Mouse (Mus musculus) cerebellum, adult 2 months (tissue): ENCODE results near the gene Efna3. TPM values are rescaled to one million over a fixed set of nuclear protein-coding genes. Genes with fewer than 3 reads are reported as not detected.

Source experiments
- DNase-seq, 2 experiments: peaks; one replicate each; pipeline ENCODE4 v3.0.0; 2021
- H3K27ac ChIP-seq: fragments of 200-500 bp; 2 replicates; pipeline ENCODE4 v1.5.1; 2012; ENCODE audit warnings: low read length, control low read depth, inconsistent platforms; ENCODE audit not compliant: insufficient read depth
- H3K27me3 ChIP-seq: fragments of 200-500 bp; 2 replicates; pipeline ENCODE4 v1.6.1; 2012; ENCODE audit warnings: inconsistent platforms, mild to moderate bottlenecking, low read length, moderate library complexity; ENCODE audit not compliant: control insufficient read depth, insufficient read depth
- H3K4me1 ChIP-seq: fragments of 200-500 bp; 2 replicates; pipeline ENCODE4 v1.6.1; 2011; ENCODE audit warnings: low read length; ENCODE audit not compliant: control insufficient read depth, insufficient read depth
- H3K4me3 ChIP-seq: fragments of 200-500 bp; replicated peaks from 2 replicates; pipeline ENCODE3; 2011; ENCODE audit warnings: mild to moderate bottlenecking, low read depth, low read length, control low read depth; ENCODE audit not compliant: insufficient read depth
- CTCF ChIP-seq: fragments of 200-500 bp; IDR thresholded peaks from 2 replicates; pipeline ENCODE4 v1.5.1; 2011; ENCODE audit warnings: low read depth, mild to moderate bottlenecking, control low read depth, low read length, moderate library complexity, borderline replicate concordance; ENCODE audit not compliant: insufficient read depth
- POLR2A ChIP-seq: fragments of 200-500 bp; IDR thresholded peaks from 2 replicates; pipeline ENCODE4 v1.6.1; 2011; ENCODE audit warnings: low read length, control low read depth, borderline replicate concordance; ENCODE audit not compliant: insufficient read depth
- WGBS: fragments of 180-500 bp; shearing (Covaris S2); methylation state at CpG from one replicate; pipeline ENCODE4 v1.1.7; 2018; 5-methylcytosine and 5-hydroxymethylcytosine counted together
- polyA plus RNA-seq: library from polyadenylated mRNA; depleted of rRNA; stranded (reverse); fragments of >200 nt; gene quantifications from 2 replicates; pipeline ENCODE4 v1.2.3, GENCODE M21; 2012

Gene Efna3
- polyA plus RNA-seq, 1 experiment: 37.0 TPM

DNA sequence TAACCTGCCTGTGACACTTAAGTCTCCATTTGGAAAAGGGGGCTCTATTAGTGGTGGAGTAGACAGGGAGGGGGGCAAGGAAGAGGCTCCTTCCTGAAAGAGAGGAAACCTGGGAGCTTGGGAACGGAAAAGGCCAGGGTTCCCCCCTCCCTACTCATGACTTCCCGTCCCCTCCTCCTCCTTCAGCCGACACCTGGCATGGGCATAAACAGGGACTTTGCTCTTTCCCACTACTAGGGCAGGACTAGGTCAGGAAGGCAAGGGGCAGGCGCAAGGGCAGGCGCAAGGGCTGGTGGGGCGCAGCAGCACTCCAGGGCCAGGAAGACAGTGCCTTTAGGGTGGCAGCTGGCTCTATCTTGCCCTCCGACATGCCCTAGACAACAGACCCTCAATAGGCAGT lies 44.7 kb downstream of the Efna3 start:
- peak; percentile 29 to 34 for DNase-seq
- Histone ChIP-seq H3K27ac (peak overlapping the region; percentile 46; the same call in 1 of the 2 replicates), H3K27me3 (no peaks in the 10 kb centered on the region), H3K4me1 (peaks cover 8% of the 10 kb centered on the region), H3K4me3 (peak overlapping the region; percentile 92)
- TF ChIP-seq POLR2A (no peak), CTCF (no peak)
- WGBS: 44% methylated on average over 7 of the region's 7 CpGs

DNA sequence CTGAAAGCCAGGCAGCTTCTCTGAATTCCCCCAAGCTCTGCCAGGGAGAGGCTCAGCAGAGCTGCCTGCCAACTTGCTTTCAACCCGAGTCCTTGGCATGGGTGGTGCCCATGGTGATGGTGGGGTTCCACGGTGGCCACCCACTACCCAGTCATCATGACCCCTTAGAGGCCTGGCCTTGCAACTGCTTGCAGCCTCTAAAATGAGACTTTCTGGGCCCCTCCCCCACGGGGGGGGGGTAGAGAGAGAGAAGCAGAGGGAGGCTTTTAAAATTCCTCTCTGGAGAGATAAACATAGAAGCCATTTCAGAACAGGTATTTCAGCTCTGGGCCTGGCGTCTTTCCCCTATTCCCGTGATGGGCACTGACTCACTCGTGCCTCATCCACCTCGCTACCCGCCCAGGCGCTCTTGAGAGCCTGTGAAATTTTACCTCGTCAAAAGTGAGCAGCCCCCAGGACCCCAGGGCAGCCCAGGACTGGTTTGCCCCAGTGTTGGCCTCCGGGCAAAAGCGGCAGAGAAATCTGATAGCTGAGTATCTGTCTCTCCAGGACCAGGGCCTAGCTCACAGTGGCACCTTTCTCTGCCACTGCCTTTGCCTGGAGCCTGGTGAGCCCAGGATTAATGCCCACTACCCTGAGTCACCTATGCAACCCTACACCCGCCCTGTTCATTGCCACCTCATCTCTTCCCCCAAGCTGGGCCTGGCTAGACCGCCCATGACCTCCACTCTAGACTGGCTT lies 45.3 kb downstream of the Efna3 start:
- no peak for TF ChIP-seq CTCF
- TF ChIP-seq POLR2A: no peak
- Histone ChIP-seq H3K4me1 (peaks cover 8% of the 10 kb centered on the region), H3K4me3 (peak overlapping the region; percentile 39), H3K27me3 (no peaks in the 10 kb centered on the region), H3K27ac (peak overlapping the region; percentile 46; the same call in 1 of the 2 replicates)
- 44% methylated on average over 14 of the region's 14 CpGs for WGBS
- peak; percentile 42 to 45 for DNase-seq

DNA sequence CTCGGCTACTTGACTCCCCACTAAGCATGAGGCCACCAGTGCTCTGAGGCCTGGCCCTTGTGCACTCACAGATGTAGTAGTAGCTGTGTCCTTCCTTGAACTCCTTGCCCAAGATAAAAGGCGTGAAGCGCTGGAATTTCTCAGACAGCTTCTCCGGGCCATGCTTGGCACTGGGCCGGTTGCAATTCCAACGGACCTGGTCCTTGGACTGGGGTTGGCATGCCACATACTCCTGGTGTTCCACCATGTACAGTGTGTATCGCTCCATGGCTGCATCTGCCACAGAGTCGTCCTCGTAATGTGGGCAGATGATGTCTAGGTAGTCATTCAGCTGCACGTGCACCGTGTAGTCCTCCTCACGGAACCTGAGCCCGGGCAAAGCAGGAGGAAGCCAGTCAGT lies 46.7 kb downstream of the Efna3 start:
- H3K27me3 ChIP-seq: no peaks in the 10 kb centered on the region
- peaks cover 8% of the 10 kb centered on the region for H3K4me1 ChIP-seq
- DNase-seq: no peak
- TF ChIP-seq POLR2A (no peak), CTCF (no peak)
- WGBS: 88% methylated on average over 13 of the region's 13 CpGs
- no peak overlapping the region for H3K4me3 ChIP-seq
- no peak overlapping the region for H3K27ac ChIP-seq

DNA sequence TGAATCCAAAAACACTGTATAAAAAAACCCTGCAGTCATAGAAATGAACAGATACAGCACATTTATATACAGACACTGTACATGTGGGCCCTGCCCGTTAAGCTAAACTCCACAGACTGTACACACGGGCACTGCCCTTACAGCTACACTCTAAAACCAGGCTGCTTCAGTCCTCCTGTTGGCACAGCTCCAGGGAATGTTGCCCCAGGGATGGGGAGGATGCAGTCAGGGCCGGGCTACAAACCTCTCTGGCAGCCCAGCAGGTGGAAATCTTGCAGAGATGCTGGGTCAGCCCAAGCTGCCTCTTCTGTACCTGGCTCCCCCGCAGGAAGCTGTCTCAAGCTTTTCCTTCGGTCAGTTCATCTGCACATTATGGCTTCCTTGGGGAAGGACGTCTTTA lies 51.0 kb downstream of the Efna3 start:
- no peak overlapping the region for H3K27ac ChIP-seq
- no peak for TF ChIP-seq CTCF
- no peak for TF ChIP-seq POLR2A
- H3K4me3 ChIP-seq: no peak overlapping the region
- peak in 1 of 2 experiments; percentile 46 for DNase-seq
- 35% methylated on average over 6 of the region's 6 CpGs for WGBS
- peaks cover 22% of the 10 kb centered on the region for H3K4me1 ChIP-seq
- H3K27me3 ChIP-seq: no peaks in the 10 kb centered on the region

- H3K27me3 ChIP-seq: no peaks in the 10 kb centered on the region
- peak; percentile 73 to 80 for DNase-seq
- TF ChIP-seq POLR2A: no peak
- no peak for TF ChIP-seq CTCF
- WGBS: 9% methylated on average over 6 of the region's 6 CpGs
- peak overlapping the region; percentile 94 for H3K4me3 ChIP-seq
- H3K27ac ChIP-seq: peak overlapping the region; percentile 4; the same call in 1 of the 2 replicates
- peaks cover 22% of the 10 kb centered on the region for H3K4me1 ChIP-seq
These were observed 51.9 kb downstream of the Efna3 start for GRCm38 (mm10) chr3:89270891-89271290.

DNA sequence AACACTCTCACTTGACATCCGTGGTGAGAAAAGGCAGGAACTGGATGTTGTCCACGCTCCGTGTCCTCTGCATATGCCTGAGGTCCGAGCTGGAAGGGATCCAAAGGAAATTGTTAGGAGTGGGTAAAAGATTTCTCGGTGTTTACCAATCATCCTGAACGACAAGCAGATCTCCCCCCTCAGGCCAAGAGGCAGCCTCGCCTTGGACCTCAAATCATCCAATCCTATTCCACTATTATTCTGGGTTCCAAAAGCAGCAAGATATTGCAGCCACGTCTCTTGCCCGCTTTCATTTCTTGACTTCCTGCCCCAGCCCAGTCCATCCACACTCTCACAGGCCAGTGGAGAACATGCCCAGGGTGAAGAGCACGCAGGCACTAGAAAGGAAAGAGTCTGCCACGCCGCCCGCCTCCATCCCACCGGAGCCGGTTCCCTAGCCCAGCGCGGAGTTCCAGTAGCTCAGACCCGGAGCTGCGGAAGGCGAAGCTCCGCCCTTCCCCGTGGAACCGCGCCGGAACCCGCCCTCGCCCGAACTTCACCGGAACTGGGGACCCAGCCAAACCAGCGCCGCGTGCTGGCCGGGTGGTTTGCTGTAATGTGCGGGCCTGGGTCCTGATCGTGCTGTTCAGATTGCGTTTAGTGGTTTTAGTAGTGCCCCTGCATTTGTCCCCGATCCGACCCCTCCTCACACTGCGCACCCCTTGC lies 52.6 kb downstream of the Efna3 start, which contains the start of gene Slc50a1:
Gene Slc50a1, minus strand, starts transcription at position 520 of the 705 bp plus-strand sequence.
- peak within 1 kb of the TSS; percentile 94 for H3K4me3 ChIP-seq
- peak within 1 kb of the TSS; percentile 82 for H3K27ac ChIP-seq
- no peaks in the 10 kb centered on the region for H3K27me3 ChIP-seq
- H3K4me1 ChIP-seq: peaks cover 22% of the 10 kb centered on the region
- TF ChIP-seq CTCF: peak; percentile 24; the same call in 1 of the 2 replicates
- peak; percentile 77 for TF ChIP-seq POLR2A
- WGBS: under 1% methylated on average over 39 of the region's 39 CpGs
- DNase-seq: peak; percentile 87 to 89

DNA sequence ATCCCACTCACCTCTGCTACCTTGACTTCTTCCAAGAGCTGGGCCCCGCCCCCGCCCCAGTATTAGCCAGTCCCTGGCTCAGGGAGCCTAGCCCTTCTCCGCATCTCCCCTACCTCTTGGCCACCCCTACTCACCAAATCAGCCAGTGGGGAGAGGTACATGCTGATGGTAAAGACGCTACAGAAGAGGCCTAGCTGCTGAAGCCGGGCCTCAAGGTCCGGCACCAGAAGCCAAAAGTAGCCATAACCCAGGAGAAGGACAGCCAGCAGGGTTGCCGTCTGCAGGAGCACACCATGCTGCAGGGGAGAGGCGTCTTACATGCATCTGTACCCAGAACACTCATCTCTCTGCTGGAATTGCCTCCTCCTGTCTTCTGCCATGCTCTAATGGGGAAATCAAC lies 53.8 kb downstream of the Efna3 start:
- 56% methylated on average over 8 of the region's 8 CpGs for WGBS
- H3K4me1 ChIP-seq: peaks cover 22% of the 10 kb centered on the region

More for the DNA sequence above, 53.8 kb downstream of the Efna3 start:
- TF ChIP-seq POLR2A: no peak
- no peak for TF ChIP-seq CTCF
- Histone ChIP-seq H3K27ac (peak overlapping the region; percentile 82; the same call in 1 of the 2 replicates), H3K4me3 (no peak overlapping the region), H3K27me3 (no peaks in the 10 kb centered on the region)
- DNase-seq: no peak
